Mouse (Mus musculus): ENCODE data around the gene Sae1.

DNA sequence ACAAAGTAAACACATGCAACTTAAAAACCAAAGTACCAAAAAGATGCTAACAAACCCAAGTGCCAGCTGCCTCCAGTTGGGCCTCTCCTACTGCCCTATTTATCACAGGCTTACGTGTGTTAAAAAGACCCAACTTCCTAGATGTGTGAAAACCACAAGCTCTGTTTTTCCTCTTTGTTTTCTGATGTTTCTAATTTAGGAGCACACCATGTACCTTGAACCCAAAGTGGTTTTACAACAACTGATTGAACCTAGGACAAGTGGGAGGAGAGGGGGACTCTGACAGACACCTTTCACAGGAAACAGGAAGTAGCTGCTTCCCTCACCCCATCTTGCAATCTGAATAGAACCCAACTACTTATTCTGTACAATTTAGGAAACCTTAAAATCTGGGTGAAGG lies 23.3 kb downstream of the Sae1 start:
- TF ChIP-seq CTCF (IDR thresholded peaks at IDR 0.05; ENCODE audit: low read depth, low read length) (no peak), POLR2A (IDR thresholded peaks at IDR 0.05; ENCODE audit: borderline replicate concordance, low read depth, low read length) (no peak)
